Mouse (Mus musculus) left cerebral cortex, postnatal 14 days (tissue): ENCODE data around the gene H3f3b. TPM values are rescaled to one million over a fixed set of nuclear protein-coding genes. Genes with fewer than 3 reads are reported as not detected.
A peak's percentile ranks its signal among the peaks of the same experiment; 100 is the strongest.

Experiments
- DNase-seq, 2 experiments: peaks; one replicate each; pipeline ENCODE4 v3.0.0; 2021 to 2022; ENCODE audit warnings: low spot score in 2 of 2, mixed read lengths in 1 of 2
- intact Hi-C: fragments of 180-260 bp; cut with DNase I; formaldehyde crosslinking; loops from one replicate; pipeline ENCODE4 v1.15.1; 2025
- total RNA-seq, 2 experiments: library from RNA; stranded (reverse); gene quantifications; 2 replicates each; pipeline ENCODE4 v1.2.3; 2021

Gene H3f3b
- total RNA-seq, 2 experiments from 2014 or later = 254 to 295 TPM

- intact Hi-C loops = no loop called here
- no peak for DNase-seq
Measured at GRCm38 (mm10) chr11:116008411-116008810, 19.4 kb downstream of the H3f3b start.

GRCm38 (mm10) chr11:116007095-116007850 is 20.5 kb downstream of the H3f3b start:
- intact Hi-C loops = no loop called here

GRCm38 (mm10) chr11:116005701-116006419 is 21.9 kb downstream of the H3f3b start:
- no peak for DNase-seq
- intact Hi-C loops = no loop called here

More at GRCm38 (mm10) chr11:116007095-116007850, 20.5 kb downstream of the H3f3b start:
- DNase-seq = no peak

- intact Hi-C loops = no loop called here
- DNase-seq = peak in 1 of 2 experiments; percentile 65
Measured at GRCm38 (mm10) chr11:116004840-116005700, 22.7 kb downstream of the H3f3b start.

- DNase-seq = no peak
- intact Hi-C loops = no loop called here
Measured at GRCm38 (mm10) chr11:116004186-116004823, 23.5 kb downstream of the H3f3b start.

GRCm38 (mm10) chr11:116002894-116003293 is 24.9 kb downstream of the H3f3b start:
- intact Hi-C loops = no loop called here
- DNase-seq = no peak

- intact Hi-C loops = loop anchor here (2.0 kb wide), 1 partner anchor 63 kb away; no protein-coding TSS in a partner anchor
Measured at GRCm38 (mm10) chr11:116001725-116002124, 26.0 kb downstream of the H3f3b start.

GRCm38 (mm10) chr11:116000607-116001006 is 27.2 kb downstream of the H3f3b start:
- no peak for DNase-seq
- intact Hi-C loops = loop anchor here (2.0 kb wide), 1 partner anchor 62 kb away; no protein-coding TSS in a partner anchor

More at GRCm38 (mm10) chr11:116001725-116002124, 26.0 kb downstream of the H3f3b start:
- DNase-seq = no peak

GRCm38 (mm10) chr11:115999538-116000143 is 28.1 kb downstream of the H3f3b start:
- intact Hi-C loops = loop anchor here (2.0 kb wide), 1 partner anchor 61 kb away; no protein-coding TSS in a partner anchor
- DNase-seq = peak; percentile 81 to 85

GRCm38 (mm10) chr11:115999027-115999426 is 28.7 kb downstream of the H3f3b start:
- intact Hi-C loops = no loop called here
- no peak for DNase-seq

- intact Hi-C loops = no loop called here
- DNase-seq = no peak
Measured at GRCm38 (mm10) chr11:115997662-115998061, 30.1 kb downstream of the H3f3b start.

GRCm38 (mm10) chr11:115997047-115997446 is 30.7 kb downstream of the H3f3b start:
- no peak for DNase-seq
- intact Hi-C loops = no loop called here

- no peak for DNase-seq
- intact Hi-C loops = no loop called here
Measured at GRCm38 (mm10) chr11:115995256-115995655, 32.5 kb downstream of the H3f3b start.

- intact Hi-C loops = no loop called here
Measured at GRCm38 (mm10) chr11:115992098-115992497, 35.7 kb downstream of the H3f3b start.

GRCm38 (mm10) chr11:115989686-115990085 is 38.1 kb downstream of the H3f3b start:
- intact Hi-C loops = no loop called here
- no peak for DNase-seq

More at GRCm38 (mm10) chr11:115992098-115992497, 35.7 kb downstream of the H3f3b start:
- no peak for DNase-seq

GRCm38 (mm10) chr11:115983291-115983690 is 44.5 kb downstream of the H3f3b start:
- DNase-seq = no peak
- intact Hi-C loops = no loop called here

GRCm38 (mm10) chr11:115982472-115982871 is 45.3 kb downstream of the H3f3b start:
- no peak for DNase-seq
- intact Hi-C loops = no loop called here

GRCm38 (mm10) chr11:115975544-115975943 is 52.2 kb downstream of the H3f3b start:
- intact Hi-C loops = no loop called here
- no peak for DNase-seq

- intact Hi-C loops = no loop called here
- DNase-seq = no peak
Measured at GRCm38 (mm10) chr11:115975083-115975420, 52.7 kb downstream of the H3f3b start.
